Mouse (Mus musculus): Measurements from ENCODE around the gene Bdkrb1.

DNA sequence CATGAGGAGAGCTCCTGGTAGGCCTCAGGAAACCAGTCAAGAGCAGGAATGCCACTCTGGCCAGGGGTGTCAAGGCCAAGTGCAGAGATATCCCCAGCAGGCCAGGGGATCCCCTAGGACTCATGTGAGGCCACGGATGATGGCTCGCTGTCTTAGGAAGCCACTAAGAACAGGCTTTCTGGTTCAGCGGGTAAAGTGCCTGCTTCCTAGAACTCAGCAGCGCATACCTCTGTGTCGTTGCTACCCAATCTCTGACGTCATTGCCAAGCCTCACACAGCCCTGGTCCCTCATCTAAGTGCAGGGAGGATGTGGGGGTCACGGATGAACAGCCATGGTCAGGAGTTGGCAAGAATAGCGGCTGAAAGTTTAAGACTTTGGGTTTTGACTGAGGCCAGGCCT lies 5.8 kb upstream of the Bdkrb1 start:
- TF ChIP-seq CTCF (IDR thresholded peaks at IDR 0.05; ENCODE audit: low read depth, low read length) = no peak
- no peak for TF ChIP-seq GATA1 (IDR thresholded peaks at IDR 0.05; ENCODE audit: borderline replicate concordance, low read length)
- TF ChIP-seq TAL1 (conservative IDR thresholded peaks at IDR 0.05; ENCODE audit: low read depth, low read length) = no peak
- TF ChIP-seq GATA2 (IDR thresholded peaks at IDR 0.05; ENCODE audit: borderline replicate concordance, low read depth, low read length) = no peak
